In genomic region chr19:53887822-53888221, GRCm38 (mm10) we compare ENCODE assay signal across 1 mouse cellular context.
TF ChIP-seq lines count a peak whose summit lies in the region.

No protein-coding gene starts in this region.

TF ChIP-seq in MEL, 35 proteins besides CTCF, POLR2A, EP300 and RAD21 (continued from another document):
- TF ChIP-seq RCOR1 (IDR thresholded peaks at IDR 0.05; ENCODE audit: low read depth, low read length) (no peak), SIN3A (IDR thresholded peaks at IDR 0.05; ENCODE audit: low read length) (no peak), TAL1 (IDR thresholded peaks at IDR 0.05; ENCODE audit: low read length) (peak; percentile 49), TBP (IDR thresholded peaks at IDR 0.05; ENCODE audit: low read depth, low read length) (no peak), GATA1 (IDR thresholded peaks at IDR 0.05; ENCODE audit: low read depth, low read length) (0 out of 2 replicates have a peak, but pooled peaks have one; percentile 31), MXI1 (IDR thresholded peaks at IDR 0.05; ENCODE audit: low read depth, low read length) (no peak; the same call in 1 of the 2 replicates), ETS1 (IDR thresholded peaks at IDR 0.05; ENCODE audit: low read depth, low read length) (peak; percentile 65), CHD1 (IDR thresholded peaks at IDR 0.05; ENCODE audit: low read depth, low read length) (no peak), MEF2A (IDR thresholded peaks at IDR 0.05; ENCODE audit: extremely low read depth, insufficient replicate concordance, low read depth, low read length, poor library complexity, severe bottlenecking) (no peak), CHD2 (IDR thresholded peaks at IDR 0.05; ENCODE audit: low read length) (no peak), MYC (IDR thresholded peaks at IDR 0.05; ENCODE audit: low read depth, low read length) (no peak), ZNF384 (IDR thresholded peaks at IDR 0.05; ENCODE audit: low read depth, low read length) (no peak), NRF1 (IDR thresholded peaks at IDR 0.05; ENCODE audit: insufficient read depth, low read depth, low read length, poor library complexity, severe bottlenecking) (no peak), UBTF (IDR thresholded peaks at IDR 0.05; ENCODE audit: borderline replicate concordance, insufficient read depth, low read depth, low read length) (no peak), MAZ (IDR thresholded peaks at IDR 0.05; ENCODE audit: low read depth, low read length) (no peak), SMC3 (IDR thresholded peaks at IDR 0.05; ENCODE audit: low read depth, low read length) (no peak), ZC3H11A (IDR thresholded peaks at IDR 0.05; ENCODE audit: low read depth, low read length) (no peak), JUND (IDR thresholded peaks at IDR 0.05; ENCODE audit: low read depth, low read length) (no peak), USF1 (IDR thresholded peaks at IDR 0.05; ENCODE audit: low read depth, low read length) (no peak)
TF ChIP-seq in MEL: peak in this region for 4.
